Mouse (Mus musculus): ENCODE measurements around the gene Best1.

DNA sequence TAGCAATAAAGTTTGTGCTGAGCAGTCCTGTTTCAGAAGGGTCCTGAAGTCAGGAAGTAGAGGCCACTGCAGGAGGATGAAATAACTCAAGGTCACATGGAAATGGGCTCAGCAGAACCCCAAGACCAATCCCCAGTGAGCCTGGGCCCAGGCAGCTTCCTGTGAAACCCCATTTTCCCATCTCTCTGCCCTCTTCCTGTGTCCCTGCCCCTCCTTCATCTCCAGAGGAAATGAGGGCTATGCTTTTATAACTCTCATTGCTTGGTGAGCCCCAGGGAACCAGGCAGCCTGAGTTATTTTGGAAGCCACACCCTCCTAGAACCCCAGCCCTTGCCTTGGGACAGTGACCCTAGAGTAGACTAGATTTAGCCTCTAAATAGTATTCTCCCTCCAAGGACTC is 48.1 kb upstream of the Best1 start:
- TF ChIP-seq GATA1 (IDR thresholded peaks at IDR 0.05; ENCODE audit: low read length) (no peak), TAL1 (IDR thresholded peaks at IDR 0.05; ENCODE audit: low read length) (no peak)
